Mouse (Mus musculus) embryonic fibroblast, embryonic 13.5 days (primary cell): ENCODE results near the gene Dicer1.

Experiments used
- CTCF ChIP-seq: IDR thresholded peaks from 2 replicates; pipeline ENCODE4 v1.5.1; 2011; ENCODE audit warnings: mild to moderate bottlenecking, control low read depth, low read length, moderate library complexity, borderline replicate concordance; ENCODE audit not compliant: insufficient read depth
- POLR2A ChIP-seq: IDR thresholded peaks from 2 replicates; pipeline ENCODE4 v1.6.1; 2011; ENCODE audit warnings: low read depth, mild to moderate bottlenecking, control low read depth, low read length, moderate library complexity

GRCm38 (mm10) chr12:104753686-104754085 is 1.9 kb upstream of the Dicer1 start:
- TF ChIP-seq POLR2A (no peak), CTCF (no peak)
